Mouse (Mus musculus) left cerebral cortex, adult 8-10 months (tissue): Measurements from ENCODE around the gene Maml3. TPM values are rescaled to one million over a fixed set of nuclear protein-coding genes. Genes with fewer than 3 reads are reported as not detected.

ENCODE experiments used
- DNase-seq, 2 experiments: peaks; one replicate each; pipeline ENCODE4 v3.0.0; 2022; ENCODE audit warnings: low spot score in 2 of 2
- total RNA-seq, 4 experiments: library from RNA; stranded (reverse); gene quantifications; 2 replicates each; pipeline ENCODE4 v1.2.4; 2022

The Maml3 gene
- total RNA-seq, 4 experiments from 2014 or later = 6.7 to 8.3 (median 7.1) TPM

DNA sequence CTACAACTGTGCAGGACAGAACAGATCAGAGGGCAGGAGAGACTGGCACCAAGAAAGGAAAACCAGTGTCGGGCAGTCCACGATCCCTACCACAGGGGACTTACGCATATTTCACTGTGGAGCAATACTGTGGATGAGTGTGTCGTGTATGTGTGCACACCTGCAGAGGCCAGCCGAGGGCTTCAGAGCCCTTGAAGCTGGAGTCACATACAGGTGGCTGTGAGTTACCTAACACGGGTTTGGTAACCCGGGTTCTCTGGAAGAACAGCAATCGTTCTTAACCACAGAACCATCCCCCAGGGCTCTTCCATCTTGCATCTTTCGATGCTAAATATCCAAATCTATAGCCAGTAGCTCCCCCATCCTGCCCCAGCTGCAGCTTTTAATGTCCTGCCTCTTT is 228.1 kb downstream of the Maml3 start:
- no peak for DNase-seq

DNA sequence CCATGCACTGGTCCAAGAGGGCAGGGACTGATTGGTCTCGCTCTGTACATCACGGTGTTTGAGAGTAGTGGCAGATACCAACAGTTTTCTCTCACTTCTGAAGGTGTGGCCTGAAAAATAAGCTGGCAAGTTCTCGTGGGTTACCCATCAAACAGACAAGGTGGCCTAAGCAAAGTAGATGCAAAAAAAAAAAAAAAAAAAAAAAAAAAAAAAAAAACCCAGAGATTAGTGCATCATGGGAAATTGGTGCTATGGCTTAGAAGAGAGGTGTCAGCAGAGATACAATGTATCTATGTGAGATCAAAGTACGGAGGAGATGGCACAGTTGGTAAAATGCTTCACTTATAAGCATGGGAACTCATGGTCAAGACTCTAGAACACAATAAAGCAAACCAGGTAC is 229.2 kb downstream of the Maml3 start:
- DNase-seq = no peak

DNA sequence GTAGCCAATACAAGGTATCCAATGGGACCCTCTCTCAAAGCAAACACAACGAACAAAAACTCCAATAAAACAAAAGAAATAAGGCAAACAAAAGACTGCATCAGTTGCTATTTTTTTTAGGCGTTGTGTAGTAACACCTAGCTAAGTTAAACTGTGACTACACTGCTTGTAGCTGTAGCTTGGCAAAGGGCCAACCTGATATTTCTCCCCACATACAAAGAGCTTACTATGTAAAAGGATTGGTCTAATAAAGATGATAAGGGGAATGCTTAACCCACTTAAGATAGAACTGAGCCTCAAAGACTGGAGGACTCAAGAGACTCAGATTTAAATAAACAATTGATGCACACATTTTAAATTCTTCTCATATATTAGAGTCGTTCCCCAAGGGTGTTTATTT is 230.6 kb downstream of the Maml3 start:
- DNase-seq = no peak

DNA sequence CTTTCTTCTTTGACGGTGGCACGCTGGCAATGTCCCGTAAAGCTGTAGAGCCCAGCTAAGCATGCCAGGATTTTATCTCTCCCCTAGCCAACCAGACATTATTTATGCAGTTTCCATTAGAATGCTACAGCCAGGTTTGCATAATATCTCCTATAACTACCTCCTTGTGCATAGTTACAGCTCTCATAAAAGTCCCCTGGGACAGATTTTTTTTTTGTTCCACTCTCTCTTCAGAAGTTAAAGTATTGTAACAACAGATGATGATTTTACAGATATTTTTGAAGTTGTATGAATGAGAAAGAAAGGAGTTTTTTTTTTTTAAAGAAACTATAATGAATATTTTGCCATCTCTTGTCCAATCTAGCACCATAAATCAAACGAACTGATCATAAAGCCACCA is 232.1 kb downstream of the Maml3 start:
- no peak for DNase-seq

DNA sequence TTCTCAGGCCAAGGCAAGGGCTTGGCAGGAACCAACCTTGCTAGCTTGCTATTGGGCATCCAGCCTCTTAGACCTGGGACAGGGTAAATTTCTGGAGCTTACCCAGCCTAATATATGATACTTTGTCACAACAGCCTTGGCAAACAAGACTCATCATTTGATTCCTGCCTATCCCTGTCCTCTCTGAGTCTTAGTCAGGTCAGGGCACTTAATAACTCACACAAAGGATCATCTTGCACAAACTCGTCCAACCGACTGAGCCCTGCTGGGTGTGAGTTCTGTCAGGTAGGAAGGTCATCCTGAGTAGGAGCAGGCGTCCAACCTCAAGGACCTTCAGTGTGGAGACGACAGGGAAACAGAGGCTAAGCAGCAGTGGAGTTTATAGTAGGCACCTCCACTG is 233.5 kb downstream of the Maml3 start:
- no peak for DNase-seq

DNA sequence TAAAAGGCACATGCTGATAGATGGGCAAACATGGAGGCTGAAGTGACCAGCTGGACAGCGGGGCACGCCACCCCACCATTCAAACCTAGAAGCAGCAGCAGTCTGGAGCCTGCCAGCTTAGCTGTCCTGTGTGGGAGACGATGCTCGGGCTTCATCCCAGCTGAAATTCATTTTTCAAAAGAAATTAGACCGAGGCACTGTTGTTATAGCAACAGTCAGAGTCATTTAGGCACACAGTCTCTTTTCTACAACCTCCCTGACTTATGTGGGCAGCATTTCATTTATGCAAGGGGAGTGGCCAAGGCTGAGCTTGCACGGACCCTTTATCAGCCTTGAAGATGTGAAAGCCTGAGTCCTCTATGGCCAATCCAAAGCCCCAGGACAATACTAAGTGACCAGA is 234.9 kb downstream of the Maml3 start:
- peak in 1 of 2 experiments; percentile 41 for DNase-seq

DNA sequence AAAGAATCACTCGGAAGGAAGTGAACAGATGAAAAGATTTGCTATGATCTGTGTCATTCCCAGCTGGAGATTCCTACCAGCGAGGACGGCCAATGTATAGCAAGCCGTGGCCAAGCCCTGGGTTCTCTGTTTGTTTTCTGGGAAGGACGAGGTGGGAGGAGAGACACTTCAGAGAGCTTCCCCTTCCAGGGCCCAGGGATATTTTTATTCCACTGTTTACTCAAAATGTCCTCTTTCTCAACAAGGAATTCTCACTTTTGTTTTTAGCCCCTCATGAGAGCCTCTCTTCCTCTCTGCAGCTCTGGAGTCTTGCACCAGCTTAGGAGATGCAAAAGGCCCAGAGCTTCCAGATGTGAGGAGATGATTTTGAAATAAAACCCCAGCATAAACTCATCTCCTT is 236.0 kb downstream of the Maml3 start:
- DNase-seq = no peak

DNA sequence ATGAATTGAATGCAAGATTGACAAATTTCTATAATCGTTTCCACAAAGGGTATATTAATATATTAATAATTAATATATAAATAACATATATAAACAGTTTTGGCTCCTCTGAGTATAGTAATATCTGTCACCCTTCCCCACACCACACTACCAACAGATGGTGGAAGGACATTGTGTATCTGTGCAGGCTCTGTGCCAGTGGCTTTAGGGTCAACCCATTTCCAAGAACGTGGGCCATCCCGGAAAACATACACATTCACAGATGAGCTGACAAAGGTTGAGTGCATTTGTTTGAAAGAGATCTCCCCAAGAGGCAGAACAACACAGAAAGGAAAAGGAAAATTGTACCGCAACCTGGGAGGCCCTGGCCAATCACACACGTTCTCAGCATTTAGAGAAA is 238.4 kb downstream of the Maml3 start:
- no peak for DNase-seq

DNA sequence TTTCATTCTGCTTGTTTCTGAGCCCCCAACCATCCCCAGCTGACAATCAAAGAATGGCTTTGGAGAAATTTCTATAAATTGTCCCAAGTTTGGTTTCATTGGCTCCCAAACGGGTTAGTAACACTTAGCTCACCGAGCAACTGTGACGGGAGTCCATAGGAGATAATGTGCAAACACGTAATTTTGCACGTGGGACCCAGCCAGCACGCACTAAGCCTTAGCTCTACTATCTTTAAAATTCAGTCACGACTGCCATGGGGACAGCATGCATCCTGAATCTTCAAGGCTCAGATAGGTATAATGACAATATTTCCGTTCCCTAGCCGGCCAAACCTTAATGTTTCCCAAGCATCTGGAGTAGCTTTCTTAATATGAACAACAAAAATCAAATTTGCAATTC is 243.2 kb downstream of the Maml3 start:
- no peak for DNase-seq

DNA sequence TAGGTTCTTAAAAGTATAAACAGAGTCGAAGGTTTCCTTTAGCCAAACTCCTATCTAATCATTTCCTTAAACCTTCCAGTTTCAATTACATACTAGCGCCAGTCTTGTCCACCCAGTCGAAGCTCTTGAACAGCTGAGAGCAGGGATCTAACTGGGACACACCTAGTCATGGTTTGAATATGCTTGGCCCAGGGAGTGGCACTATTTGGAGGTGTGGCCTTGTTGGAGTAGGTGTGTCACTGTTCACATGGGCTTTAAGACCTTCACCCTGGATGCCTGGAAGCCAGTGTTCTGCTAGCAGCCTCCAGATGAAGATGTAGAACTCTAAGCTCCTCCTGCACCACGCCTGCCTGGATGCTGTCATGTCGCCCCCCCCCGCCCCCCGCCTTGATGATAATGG is 244.4 kb downstream of the Maml3 start:
- no peak for DNase-seq

DNA sequence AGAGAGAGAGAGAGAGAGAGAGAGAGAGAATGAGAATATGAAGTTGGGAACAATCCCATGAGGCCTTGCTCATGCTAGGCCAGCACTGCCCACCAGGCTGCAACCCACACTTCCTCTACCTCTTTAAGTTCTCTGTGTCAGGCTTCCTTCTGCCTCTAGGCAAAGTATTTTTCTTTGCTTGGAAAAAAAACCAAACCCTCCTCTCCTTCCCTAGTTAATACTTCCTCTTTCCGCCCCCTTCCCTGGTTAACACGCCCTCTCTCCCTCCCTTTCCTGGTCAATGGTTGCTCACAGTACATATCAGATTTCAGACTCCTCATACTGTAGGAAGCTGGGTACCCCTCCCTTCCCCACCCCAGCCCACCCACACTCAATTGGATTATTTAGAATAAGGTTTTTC is 245.7 kb downstream of the Maml3 start:
- no peak for DNase-seq

DNA sequence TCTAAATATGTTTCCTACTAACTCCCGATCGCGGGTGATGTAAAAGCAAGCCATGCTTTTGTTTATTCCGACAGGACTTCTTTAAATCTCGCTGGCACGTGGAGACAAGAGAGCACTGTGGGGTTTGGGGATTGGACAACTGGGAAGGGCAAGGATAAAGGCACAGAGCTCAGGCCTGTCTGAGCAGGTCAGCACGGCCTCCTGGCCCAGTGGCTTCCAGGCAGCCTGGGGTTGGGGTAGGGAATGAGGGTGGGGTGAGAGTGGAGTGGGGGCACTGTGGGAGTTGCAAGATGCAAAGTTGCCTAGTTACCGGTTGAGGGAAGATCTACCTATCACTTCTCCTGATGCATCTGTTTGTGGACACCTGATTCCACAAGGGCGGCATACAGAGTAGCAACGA is 250.7 kb downstream of the Maml3 start:
- no peak for DNase-seq

DNA sequence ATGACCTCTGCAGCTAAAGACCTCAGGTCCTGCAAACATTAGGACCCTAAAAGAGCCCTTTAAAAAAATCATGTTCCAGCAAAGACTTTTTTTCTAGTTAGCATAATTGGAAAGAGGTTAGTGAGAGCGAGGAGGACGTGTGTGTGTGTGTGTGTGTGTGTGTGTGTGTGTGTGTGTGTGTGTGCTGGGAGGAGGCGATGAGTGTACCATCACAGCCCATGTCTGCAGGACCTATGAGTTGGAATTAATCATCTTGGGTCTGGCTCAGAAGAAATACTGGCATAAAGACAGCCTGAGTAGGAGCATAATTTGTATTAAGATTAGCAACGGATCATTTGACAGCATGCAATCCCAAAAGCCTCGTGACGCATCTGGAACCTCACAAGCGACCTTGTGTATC is 251.3 kb downstream of the Maml3 start:
- no peak for DNase-seq

DNA sequence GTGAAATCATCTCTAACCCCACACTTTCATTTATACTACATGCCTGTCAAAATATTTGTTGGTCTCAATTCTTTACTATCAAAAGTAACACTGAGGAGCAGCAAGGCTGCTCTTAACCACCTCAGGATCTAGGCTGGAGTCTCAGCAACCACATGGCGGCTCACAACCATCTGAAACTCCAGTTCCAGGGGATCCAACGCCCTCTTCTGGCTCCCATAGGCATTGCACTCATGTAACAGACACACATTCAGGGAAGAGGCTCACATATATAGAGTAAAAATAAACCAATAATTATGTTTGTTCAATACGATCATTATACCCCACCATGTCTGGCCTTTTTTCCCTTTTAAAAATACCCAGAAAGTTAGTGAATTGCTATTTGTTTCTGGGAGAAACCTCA is 252.2 kb downstream of the Maml3 start:
- no peak for DNase-seq

DNA sequence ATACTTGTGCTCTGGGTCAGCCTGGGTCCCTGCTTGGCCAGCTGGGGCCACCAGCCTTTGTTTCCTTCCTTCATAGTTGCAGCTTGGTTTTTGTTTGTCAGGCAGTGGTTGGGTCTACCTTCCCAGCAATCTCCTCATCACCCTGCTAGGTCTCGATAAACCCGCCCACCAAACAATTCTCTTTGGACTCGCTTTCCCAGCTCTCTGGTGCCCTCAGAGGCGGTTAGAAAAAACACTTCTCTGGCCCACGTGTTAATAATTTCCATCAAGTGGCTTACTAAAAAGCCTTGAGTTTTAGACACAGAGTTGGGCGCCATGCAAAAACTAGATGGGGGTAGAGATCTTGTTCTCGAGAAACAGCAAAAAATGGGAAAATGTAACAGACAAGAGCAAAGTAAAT is 253.3 kb downstream of the Maml3 start:
- no peak for DNase-seq

DNA sequence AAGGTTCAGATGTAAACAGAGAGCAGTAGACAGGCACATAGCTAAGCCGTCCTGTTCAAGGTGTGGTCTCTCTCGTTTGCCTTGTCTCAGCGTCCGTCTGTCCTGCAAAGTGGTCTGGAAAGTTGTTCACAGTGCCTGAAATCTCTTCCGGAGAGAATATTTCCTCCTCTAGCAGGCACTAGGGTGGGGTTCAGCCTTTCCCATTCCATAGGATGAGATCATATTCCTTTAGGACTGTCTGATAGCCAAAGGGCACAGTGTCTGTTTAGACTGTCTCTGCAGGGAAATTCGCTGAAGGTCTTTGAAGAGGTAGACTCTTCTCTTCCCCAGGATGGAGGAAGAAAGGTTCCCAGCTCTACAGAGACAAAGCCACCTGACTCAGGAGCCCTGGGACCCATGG is 255.4 kb downstream of the Maml3 start:
- no peak for DNase-seq

DNA sequence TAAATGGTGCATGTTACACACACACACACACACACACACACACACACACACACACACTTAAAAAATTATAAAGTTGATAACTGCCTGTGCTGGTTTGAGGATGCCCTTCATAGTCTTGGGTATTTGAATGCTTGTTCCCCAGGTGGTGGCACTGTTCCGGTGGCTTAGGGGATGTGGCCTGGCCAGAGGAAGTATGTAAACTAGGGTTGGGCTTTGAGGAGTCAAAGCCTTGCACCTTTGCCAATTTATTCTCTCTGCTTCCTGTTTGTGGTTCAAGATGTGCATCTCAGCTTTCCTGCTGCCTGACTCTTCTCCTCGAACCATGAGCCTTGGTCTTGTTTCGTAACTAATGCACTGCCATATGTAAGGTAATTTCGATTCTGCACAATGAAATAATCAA is 257.6 kb downstream of the Maml3 start:
- no peak for DNase-seq

DNA sequence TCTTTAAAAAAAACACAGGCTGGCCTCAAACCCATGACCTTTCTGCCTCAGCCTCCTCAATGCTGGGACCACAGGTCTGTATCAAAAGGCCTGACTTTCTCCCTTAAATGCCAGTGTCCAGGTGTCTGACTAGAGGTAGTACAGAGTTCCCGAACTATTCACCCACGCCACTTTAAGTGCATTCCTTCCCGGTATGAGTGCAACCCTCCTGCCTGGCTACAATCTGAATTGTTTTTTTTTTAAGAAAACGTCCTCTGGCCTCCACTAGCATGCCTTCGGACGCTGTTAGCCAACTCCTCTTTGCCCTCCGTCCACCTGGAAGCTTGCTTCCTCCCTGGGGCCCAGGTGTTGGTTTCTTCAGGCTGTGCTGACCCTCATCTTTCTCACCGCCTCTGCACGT is 260.6 kb downstream of the Maml3 start:
- DNase-seq = no peak

DNA sequence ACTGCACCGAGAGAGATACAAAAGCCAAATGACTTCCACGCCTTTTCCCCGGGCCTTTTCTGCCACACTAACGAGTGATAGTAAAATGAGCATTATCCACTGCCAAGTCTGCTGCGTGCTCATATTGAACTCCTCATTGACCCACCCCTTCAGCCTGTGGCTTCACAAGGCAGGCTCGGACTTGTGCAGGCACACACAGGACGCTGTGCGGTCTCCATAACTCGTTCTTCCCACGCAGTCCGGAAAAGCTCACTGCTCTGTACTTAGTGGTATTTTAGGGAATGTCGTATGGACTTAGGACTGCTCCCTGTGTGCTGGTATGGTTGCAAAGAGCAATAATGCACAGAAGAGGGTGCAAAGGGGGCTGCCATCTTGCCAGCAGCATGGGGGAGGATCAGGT is 262.7 kb downstream of the Maml3 start:
- no peak for DNase-seq

DNA sequence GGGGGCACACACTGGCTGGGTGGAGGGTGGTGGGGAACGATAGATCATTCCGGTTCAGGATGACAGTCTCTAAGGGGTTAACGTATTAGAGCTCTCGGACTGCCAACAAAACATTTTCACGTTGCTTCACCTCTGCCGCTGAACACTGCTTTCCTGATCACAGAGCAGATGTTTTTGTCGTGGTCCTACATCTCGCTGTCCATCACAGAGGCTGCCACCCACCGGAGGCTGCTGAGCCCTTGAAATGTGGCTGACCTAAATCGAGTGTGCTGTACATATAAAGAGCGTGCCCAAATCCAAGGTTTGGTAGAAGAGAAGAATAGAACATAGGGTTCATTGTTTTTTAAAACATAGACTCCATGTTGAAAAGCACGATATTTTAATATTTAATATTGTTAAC is 263.3 kb downstream of the Maml3 start:
- DNase-seq = no peak

DNA sequence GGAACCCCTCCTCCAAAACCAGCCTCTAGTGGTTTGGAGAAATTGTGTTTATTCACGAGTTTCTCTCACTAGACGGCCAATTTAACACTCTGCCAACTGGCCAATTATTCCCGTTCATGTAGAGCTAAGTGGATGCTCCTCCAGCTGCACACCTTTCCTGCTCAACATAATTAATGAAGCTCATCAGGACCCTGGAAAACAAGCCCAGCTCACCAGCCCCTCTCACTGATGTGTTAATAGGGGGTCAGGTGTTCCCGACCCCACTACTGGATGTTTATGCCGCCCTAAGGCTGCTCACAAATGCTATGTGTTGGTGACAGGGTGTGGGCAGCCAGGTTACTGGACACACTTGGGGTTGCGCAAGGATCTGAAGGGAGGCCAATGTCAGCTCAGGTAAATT is 263.7 kb downstream of the Maml3 start:
- no peak for DNase-seq

DNA sequence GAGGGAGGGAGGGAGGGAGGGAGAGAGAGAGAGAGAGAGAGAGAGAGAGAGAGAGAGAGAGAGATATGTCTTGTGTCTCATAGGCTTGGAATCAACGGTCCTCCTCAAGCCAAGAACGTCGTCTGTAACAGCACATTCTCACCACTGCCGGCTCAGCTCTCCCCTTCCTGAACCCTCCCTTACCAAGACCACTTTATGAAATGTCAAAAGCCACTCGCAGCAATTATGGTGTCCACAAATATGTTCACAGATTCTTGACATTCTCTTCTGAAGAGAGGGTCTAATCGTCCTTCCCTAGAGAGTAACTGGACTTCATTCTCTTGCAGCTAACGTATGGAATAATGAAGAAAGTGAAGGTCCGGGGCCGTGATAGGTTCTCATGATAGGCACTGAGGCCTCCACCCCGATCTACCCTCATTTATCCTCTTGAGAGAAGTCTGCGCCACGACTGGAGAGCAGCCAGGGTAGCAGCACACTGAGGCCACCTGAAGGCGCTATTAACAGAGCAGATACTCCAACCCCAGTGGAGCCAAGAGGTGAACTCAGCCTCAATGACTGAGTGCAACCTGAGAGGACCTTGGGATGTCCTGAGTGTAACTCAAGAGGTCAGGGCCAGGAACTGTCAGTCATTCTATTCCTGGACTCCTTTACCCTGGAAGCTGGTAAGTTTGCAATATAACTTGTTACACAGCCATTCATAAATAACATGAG is 264.6 kb downstream of the Maml3 start:
- DNase-seq = no peak

DNA sequence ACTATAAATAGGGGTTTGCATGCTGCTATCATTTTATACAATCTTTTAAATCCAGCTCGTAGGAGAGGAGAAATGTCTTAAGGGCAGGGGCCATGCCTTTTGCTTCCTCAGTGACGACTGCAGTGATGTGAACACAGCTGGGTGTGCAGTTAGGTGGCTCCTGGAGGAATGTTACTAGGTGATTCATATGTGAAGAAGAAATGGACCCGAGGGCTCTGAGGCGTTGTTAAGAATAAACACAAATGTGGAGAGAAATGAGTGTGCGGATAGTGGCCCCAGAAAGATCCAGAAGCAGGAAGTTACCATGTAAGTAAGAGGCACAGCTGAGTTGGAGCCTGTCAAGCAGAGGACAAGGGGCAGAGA is 265.5 kb downstream of the Maml3 start:
- no peak for DNase-seq

DNA sequence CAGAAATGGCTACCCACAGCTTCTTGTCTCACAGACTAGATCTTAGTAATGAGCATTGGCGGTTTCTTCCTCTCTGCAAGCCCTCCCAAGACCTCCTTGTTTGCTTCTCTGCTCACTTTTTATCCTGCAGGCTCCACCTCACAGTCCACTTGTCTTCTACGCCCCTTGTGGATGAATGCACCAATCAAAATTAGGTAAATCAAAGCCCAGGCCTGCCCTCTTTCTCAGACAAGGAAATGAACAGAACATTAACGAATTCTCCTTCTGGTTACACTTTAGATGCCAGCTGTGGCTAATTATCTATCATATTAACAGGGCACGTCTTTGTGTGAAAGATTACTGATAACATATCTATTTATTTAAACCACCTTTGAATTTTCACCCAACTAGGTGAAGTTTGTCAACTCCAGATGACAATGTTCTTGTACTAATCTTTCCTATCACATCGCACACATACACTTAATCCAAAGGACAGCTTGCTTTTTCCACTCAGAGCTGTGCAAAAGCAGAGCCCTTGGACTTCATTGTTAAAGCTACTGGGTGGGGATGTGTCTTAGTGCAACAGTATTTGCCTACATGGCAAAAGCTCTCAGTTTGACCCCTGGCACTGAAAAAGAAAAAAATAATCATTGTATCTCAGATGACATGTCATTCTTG is 266.1 kb downstream of the Maml3 start:
- DNase-seq = no peak
